Mouse (Mus musculus) gastrocnemius, adult 8-10 months (tissue): ENCODE results near the gene Plekha4. TPM values are rescaled to one million over a fixed set of nuclear protein-coding genes. Genes with fewer than 3 reads are reported as not detected.
"Not testable (repeated sequence)": the region's sequence is repeated elsewhere in the genome, so short reads cannot be mapped to it uniquely, and the experiment has no call there.

Source experiments
- DNase-seq, 2 experiments: peaks; one replicate each; pipeline ENCODE4 v3.0.0; 2022; ENCODE audit warnings: low spot score in 2 of 2
- total RNA-seq, 4 experiments: library from RNA; stranded (reverse); gene quantifications; 2 replicates each; pipeline ENCODE4 v1.2.4; 2022

Gene Plekha4
- total RNA-seq: 1 to 10 TPM; 1.4 to 5.4 (median 4.6) TPM

DNA sequence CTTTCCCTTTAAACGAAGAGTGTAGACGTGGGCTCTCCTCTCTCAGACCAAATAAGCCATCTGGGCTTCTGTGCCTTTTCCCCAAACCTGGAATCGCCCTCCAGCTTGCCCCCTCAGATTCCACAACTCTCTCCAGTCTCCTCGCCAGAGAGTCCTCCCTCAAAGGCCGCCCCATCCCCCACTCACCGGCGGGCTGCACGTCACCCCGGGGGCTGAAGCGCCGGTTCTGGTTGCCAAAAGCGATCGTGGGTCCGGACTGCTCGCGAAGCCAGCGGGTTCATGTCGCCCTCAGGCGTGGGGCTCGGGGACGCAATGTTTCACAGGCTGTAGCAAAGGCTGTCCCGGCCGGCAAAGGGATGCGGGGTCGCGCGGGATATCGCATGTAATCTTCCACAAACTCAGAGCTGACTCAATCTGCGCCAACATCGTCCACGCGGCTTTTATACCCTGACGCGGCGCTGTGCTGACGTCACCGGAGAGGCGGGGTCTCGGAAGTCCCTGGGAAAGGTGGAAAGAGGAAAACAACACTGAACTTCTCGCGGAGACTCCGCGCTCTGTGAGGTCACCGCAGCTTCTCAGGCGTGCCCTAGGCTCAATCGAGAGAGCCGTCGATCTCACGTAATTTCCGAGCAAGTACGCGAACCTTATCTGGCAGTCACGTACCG lies at the start of gene Plekha4, which contains the start of gene Ppp1r15a:
Gene Plekha4, plus strand, starts transcription at position 522 of the 665 bp plus-strand sequence.
Gene Ppp1r15a, minus strand, starts transcription at position 460 of the 665 bp plus-strand sequence.
- peak; percentile 93 to 95 for DNase-seq

DNA sequence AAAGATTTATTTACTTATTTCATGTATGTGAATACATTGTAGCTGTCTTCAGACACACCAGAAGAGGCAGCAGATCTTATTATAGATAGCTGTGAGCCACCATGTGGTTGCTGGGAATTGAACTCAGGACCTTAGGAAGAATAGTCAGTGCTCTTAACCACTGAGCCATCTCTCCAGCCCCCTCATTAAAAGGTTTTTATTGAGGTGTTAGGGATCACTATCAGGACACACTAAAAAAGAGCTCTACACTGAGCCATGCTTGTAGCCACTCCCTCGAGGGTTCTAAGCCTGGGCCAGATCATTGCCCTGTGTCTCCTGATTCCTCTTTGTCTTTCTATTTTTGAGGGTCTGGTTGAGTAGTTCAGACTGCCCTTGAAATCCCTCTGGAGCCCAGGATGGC lies 49.7 kb upstream of the Plekha4 start:
- no peak for DNase-seq

DNA sequence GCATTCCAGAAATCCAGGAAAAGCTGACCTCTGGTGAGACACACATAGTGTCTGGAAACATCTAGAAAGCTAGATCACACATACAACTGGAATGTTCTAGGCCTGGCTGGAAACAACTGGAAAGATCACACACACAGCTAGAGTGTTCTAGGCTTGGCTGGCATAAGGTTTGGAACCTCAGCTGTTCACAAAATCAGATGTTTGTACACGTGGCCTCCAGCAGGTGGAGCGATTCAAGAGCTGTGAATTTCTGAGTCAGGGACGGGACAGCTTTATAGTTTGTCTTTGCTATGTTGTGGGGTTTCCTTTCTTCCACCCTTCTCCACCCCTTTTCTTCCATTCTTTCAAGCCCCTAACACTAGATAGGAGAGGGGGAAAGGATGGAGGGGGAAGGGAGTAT lies 49.1 kb upstream of the Plekha4 start:
- no peak for DNase-seq

DNA sequence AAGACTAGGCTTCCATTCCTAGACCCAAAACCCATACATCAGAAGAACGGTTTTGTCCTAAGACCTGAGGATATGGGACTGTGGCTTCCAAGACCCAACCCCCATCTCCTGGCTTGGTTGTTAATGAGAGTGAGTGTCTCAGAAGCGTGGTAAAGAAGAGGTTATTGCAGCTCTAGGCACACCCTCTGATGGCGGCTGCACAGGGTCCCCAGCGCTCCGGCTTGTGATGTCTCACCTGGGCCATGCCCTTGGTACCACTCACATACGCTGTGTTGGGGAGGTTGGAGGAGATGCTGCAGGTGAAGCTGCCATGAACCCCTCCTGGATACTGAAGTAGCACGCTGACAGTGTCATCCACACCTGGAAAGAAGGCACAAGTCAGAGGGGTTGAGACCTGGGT lies 47.4 kb upstream of the Plekha4 start:
- no peak for DNase-seq

DNA sequence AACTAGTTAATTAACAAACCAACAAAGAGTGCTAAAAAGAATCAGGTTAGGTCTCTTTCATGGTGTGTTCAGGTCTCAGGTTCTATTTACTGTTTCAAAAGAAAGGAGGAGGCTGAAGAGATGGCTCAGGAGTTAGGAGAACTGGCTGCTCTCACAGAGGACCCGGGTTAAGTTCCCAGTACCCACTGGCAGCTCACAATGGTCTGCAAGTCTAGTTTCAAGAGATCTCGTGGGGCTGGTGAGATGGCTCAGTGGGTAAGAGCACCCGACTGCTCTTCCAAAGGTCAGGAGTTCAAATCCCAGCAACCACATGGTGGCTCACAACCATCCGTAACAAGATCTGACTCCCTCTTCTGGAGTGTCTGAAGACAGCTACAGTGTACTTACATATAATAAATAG lies 45.8 kb upstream of the Plekha4 start:
- not testable (repeated sequence) for DNase-seq

DNA sequence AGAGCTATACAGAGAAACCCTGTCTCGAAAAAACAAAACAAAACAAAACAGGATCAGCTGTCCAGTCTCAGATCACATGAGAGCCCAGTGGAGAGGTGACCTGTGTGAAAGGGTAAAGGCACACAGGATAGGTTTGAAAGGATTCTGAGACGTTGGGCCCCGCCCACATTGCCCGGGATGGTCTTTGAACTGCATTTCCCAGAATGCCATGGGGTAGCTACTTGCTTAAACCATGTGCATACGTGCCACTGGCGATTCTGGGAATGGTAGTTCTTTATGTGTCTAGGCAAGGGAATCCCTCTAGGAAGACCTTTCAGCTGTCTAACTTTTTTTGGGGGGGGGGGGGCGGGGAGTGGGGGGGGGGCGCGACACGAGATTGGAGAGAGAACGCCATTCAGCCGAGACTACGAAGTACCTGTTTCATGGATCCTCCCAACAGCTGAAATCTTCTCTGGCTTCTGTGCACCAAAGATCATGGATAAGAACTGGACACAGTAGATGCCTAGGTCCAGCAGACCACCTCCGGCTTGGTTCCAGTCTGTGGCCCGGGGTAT lies 44.7 kb upstream of the Plekha4 start, which contains the start of gene Tulp2:
Gene Tulp2, plus strand, starts transcription at position 504 of the 554 bp plus-strand sequence.
- DNase-seq: peak in 1 of 2 experiments; percentile 50

DNA sequence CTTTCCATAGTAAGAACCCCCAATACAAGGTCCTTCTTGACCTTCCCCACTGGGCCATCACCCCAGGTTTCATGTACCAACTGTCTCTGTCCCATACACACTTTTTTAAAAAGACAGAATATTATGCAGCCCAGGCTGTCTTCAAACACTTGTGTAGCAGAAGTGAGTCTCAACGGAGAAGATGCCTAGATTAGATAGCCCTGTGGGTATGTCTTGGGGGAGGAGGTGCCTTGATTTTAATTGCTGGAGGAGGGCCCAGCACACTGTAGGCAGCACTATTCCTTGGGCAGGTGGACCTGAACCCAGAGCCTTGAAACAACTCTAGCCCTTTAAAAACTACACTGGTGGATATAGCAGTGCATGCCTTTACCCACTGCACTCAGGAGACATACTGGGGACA lies 44.0 kb upstream of the Plekha4 start:
- no peak for DNase-seq

DNA sequence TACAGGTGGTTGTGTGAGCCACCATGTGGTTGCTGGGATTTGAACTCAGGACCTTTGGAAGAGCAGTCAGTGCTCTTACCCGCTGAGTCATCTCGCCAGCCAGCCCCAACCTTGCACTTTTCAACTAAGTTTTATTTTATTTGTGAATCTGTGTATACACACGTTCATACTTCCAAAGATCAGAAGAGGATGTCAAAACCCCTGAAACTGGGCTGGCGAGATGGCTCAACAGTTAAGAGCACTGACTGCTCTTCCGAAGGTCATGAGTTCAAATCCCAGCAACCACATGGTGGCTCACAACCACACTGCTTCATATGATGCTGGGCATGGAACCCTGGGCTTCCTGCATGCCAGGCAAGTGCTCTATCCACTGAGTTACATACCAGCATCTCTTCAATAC lies 41.1 kb upstream of the Plekha4 start:
- DNase-seq: not testable (repeated sequence)

DNA sequence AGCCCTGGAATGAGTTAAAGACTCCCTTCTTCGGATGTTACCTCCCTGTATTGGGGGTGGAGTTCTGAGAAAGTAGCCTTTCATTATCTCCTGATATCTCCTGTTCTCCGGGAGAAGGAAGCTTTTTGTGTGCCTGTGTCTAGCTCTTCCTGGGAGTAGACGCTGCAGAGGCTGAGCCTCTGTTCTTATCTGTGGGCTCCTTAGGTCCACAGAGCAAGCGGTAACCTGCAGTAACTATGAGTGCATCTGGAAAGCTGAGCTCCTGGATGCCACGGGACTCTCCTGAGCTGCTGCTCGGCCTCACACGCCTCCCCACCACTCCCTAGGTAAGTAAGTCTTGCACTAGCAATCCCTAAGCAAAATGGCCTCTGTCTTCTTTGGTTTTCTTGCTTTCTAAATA lies 40.0 kb upstream of the Plekha4 start:
- no peak for DNase-seq

DNA sequence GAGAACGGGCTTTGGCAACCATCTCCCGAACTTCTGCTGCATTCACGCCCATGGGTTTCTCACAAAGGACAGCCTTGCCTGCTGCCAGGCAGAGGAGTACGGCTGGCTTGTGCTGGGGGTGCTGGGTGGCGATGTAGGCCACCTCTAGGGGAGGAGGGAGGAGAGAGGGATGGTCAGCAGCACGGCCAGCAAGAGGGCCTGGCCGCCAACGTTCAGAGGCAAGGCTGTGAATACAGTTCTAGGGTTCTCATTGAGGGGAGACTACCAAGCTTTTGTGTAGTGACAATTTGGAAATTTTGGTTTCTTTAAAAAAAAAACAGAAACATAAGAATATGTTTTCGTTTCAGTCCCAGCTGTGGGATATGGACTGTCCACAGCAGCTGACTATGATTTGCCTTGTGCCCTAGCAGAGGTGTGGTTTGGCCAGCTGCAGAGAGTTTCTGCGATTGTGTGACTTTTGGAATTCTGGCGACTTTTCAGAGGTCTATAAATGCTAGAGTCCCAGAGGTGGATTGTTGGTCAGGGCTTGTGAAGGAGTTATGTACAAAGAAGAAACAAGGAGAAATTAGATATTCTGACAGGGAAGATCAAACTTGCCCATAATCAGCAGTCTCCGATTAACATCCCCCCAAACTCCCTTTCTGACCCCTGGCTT lies 39.2 kb upstream of the Plekha4 start, which contains the start of gene Gm45808:
Gene Gm45808, minus strand, starts transcription at position 51 of the 655 bp plus-strand sequence.
- no peak for DNase-seq

DNA sequence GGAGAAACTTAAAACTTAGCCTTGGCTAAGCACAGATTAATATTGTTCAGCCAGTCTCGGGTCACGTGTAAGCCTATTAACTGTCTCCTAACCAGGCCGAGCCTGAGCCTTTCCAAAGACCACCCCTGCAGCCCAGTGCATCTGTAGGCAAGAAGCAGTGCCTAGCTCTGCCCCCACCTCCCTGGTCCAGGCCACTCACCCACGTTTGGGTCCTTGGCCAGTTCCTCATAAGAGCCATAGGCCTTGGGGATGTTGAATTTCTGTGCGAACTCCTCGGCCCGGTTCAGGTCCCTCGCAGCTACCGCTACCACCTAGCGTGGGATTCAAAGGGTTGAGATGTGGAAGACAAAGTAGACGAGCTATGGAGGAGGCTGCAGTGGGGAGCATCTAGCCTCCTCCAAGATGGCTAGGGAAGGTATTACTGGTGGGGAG lies 38.3 kb upstream of the Plekha4 start:
- no peak for DNase-seq

DNA sequence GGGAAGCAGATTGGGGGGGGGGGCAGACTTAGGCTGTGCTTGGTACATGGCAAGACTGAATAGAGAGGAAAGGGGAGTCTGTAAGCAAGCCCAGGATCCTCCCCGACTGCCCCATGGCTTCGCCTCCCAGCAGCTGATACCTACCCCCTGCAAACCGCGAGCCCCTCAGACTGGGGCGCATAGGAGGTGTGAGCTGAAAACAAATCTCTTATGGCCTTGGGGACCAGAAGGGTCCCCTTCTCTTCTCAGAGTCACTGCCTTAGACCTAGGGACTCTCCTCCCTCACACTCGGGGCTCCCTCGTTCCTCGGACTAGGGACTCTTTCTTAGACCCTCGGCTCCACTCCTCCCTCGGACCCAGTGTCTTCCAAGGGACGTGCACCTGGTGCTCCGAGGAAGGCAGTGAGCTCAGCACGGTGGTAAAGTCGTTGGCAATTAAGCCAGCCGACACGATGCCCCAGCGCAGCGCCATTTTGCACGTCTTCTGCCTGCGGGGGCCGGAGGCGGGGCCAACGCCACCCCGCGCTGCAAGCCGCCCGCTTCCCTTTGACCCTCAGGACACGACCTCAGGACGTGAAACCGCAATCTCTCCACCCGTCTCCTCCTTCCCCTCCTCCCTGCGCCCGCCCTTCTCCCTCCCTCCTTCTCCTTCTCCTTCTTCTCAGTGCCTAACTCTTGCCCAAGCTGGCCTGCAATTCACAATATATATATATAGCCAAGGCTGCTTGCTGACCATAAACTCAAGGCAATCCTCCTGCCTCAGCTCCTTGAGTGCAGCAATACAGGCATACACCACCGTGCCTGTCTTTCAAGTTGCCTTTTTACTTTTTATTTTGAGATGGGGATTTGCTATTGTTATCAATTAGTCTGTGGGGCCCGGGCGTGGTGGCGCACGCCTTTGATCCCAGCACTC lies 37.6 kb upstream of the Plekha4 start, which contains the start of gene Dhdh:
Gene Dhdh, minus strand, starts transcription at position 513 of the 912 bp plus-strand sequence.
- DNase-seq: peak; percentile 68 to 79

DNA sequence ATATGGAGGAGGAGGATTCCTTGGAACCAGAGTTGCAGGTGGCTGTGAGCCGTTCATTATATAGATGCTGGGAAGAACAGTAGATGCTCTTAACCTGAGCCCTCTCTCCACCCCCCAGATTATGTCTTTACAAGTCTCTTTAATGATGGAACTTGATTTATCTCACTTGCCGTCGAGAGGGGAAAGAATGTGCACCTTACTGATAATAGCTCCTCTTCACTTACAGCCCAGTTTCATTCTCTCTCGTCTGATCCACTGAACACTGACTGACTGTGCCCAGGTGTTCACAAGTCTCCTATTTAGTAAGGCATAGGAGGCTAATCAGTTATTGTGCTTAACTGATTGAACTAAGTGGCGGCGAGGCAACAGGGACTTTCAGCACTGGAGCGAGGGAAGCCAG lies 36.6 kb upstream of the Plekha4 start:
- no peak for DNase-seq

DNA sequence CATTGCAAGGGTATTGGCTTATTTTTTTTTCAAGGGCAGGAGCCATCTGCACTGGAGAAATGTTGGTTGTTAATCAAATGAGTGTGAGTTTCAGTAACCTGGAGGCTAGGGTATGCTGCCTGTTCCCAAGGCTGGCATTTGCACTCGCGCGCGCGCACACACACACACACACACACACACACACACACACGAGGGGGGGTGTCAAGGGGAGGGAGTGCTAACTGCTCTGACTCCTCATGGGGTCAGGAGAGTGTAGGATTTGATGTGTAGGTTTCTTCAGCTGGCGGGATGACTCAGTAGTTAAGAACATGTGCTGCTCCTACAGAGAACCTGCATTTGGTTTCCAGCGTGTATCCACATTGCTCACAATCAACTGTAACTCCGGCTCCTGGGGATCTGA lies 35.3 kb upstream of the Plekha4 start:
- no peak for DNase-seq

DNA sequence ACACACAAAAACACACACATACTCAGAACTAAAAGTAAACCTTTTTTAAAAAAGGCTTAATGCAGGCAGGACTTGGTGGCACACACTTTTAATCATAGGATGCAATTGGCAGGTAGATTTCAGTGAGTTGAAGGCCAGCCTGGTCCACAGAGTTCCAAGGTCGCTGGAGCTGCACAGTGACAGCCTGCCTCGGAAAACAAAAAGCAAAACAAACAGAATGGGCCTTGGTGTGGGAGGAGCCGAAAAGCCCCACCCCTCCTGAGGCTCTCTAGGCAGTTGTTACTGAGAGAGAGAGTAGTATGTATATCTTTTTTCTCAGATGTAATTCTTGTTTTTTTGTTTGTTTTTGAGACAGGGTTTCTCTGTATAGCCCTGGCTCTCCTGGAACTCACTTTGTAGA lies 34.9 kb upstream of the Plekha4 start:
- DNase-seq: no peak

DNA sequence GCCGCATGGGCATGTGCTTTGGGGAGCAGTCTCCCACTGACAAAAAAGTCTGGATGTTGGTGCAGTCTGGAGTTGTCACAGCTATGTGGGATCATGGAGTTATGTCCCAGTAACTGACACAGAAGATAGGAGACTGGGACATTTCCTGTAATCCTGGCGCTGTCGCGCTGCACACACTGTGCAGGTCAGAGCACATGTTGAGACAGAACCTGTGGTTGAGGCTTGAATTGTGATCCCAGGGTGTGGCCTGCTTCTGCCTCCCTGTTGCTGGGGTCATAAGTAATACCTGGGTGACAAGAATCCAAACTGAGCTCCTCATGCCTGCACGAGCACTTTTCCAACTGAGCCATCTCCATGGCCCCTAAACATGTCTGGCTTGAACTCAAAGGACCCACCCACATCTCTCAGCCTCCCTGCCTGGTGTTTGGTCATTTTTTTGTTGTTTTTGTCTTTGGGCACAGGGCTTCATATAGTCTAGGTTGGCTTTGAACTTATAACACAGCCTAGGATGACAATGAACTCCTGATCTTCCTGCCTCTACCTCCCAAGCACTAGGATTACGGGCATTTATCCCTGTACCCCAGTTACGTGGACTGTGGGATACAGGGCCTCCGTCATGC lies 33.8 kb upstream of the Plekha4 start:
- no peak for DNase-seq

DNA sequence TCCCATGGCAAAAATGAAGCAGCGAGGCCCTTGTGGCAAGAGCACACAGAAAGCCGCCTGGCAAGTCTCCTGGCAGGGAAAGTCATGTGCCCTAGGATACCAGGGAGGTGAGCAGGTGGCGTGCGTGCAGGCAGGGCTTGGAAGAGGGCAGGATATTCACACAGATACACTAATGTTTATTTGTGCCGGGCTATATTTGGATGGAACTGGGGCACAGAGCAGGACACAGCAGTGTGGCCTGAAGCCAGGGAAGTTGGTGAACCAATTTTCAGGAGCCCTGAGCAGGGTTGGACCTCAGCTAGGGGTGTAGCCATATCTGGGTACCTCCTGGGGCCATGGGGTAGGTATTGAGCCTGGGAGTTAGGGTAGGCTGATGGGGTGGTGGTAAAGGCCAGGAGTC lies 33.2 kb upstream of the Plekha4 start:
- DNase-seq: peak; percentile 44 to 63

DNA sequence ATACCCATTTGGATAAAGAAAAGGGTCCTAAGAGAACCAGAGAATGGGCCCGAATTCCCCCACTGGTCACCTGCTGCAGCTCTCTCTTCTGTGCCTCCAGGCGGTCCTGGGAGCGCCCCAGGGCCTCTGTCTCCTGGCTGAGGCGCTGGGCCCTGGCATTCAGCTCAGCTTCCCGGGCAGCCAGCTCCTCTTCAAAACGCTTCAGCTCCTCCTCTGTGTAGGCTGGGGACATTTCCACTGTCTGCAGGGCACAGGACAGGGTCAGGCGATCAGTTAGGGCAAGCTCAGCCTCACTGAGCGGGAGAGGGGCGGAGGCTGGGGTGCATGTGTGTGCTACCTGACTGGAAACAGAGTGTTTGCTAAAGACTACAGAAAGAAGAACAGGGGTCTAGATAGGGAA lies 31.6 kb upstream of the Plekha4 start:
- no peak for DNase-seq

DNA sequence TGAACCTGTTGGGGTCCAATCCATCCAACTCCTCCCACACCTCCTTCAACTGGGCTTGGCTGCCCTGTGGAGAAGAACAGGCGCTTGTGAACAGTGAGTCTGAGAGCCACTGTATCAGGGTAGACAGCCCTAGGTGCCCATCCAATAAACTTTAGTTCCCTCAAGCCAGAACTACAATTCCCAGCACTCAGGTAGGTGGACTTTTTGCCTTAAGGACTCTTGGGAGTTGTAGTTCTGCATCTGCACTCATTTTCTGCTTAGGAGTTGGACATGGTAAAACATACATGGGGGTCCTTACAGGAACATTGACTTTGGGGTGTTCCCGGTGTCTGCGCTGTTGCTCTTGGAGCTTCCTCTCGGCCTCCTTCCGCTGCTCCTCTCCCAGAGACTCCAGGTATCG lies 27.7 kb upstream of the Plekha4 start:
- no peak for DNase-seq

DNA sequence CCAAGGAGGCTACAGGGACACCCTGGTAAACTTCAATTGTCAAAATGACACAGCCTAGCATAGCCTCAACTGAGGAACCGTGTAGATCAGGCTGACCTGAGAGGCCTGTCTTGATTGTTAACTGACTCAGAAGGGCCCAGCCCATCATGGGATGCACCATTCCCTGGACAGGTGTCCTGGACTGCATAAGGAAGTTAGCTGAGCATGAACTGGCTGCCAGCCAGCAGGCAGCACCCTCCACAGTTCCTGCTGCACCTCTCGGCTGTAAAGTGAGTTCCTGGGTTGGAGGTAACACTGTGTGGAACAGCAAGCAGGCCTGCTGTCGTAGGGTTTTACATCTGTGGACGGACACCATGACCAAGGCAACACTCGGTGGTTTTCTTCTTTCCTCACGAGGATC lies 18.5 kb upstream of the Plekha4 start:
- DNase-seq: no peak

DNA sequence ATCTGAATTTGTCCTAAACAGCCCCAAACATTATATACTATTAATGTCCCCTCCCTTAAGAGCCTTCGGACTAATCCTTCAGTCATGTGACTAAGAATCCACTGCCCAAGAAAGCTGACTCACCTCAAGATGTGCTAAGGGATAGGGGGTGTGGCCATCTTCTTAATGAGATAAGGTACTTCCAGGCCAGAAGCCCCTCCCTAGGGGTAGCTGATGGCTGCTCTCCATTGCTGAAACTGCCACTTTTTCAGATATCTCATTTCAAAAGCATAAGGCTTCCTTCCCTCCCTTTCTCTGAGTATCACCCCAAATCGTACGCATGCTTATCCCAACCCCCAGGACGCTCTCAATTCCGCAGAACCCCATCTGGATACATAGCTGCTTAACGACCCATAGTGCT lies 17.6 kb upstream of the Plekha4 start:
- DNase-seq: no peak
